Mouse (Mus musculus) ovary, postnatal 36 days (tissue): ENCODE data around the gene Tiam1.

ENCODE experiments used
- DNase-seq: peaks from one replicate; pipeline ENCODE4 v3.0.0; 2022; ENCODE audit warnings: low spot score, mixed read lengths

Gene Tiam1

GRCm38 (mm10) chr16:90143760-90144516, at the start of gene Tiam1:
Tiam1 (minus strand) TSS chr16:90143769.
- peak; percentile 95 for DNase-seq

GRCm38 (mm10) chr16:90191289-90191688, 47.7 kb upstream of the Tiam1 start:
- DNase-seq = no peak

GRCm38 (mm10) chr16:90187453-90187852, 43.9 kb upstream of the Tiam1 start:
- peak; percentile 33 for DNase-seq

GRCm38 (mm10) chr16:90185928-90186588, 42.5 kb upstream of the Tiam1 start:
- peak; percentile 73 for DNase-seq

- DNase-seq = no peak
These were observed 40.6 kb upstream of the Tiam1 start for GRCm38 (mm10) chr16:90184135-90184534.

- peak; percentile 37 for DNase-seq
These were observed 38.1 kb upstream of the Tiam1 start for GRCm38 (mm10) chr16:90181673-90182072.

GRCm38 (mm10) chr16:90180975-90181374, 37.4 kb upstream of the Tiam1 start:
- DNase-seq = no peak

- no peak for DNase-seq
These were observed 36.3 kb upstream of the Tiam1 start for GRCm38 (mm10) chr16:90179892-90180291.

GRCm38 (mm10) chr16:90178404-90178803, 34.8 kb upstream of the Tiam1 start:
- DNase-seq = no peak

- no peak for DNase-seq
These were observed 33.9 kb upstream of the Tiam1 start for GRCm38 (mm10) chr16:90177425-90177824.

GRCm38 (mm10) chr16:90176472-90176871, 32.9 kb upstream of the Tiam1 start:
- DNase-seq = no peak

GRCm38 (mm10) chr16:90171416-90171815, 27.8 kb upstream of the Tiam1 start:
- DNase-seq = no peak

- DNase-seq = no peak
These were observed 27.1 kb upstream of the Tiam1 start for GRCm38 (mm10) chr16:90170676-90171075.

GRCm38 (mm10) chr16:90169863-90170630, 26.5 kb upstream of the Tiam1 start:
- no peak for DNase-seq

GRCm38 (mm10) chr16:90167646-90168045, 24.1 kb upstream of the Tiam1 start:
- DNase-seq = peak; percentile 58

- DNase-seq = no peak
These were observed 21.9 kb upstream of the Tiam1 start for GRCm38 (mm10) chr16:90165435-90165834.

- no peak for DNase-seq
These were observed 21.4 kb upstream of the Tiam1 start for GRCm38 (mm10) chr16:90164942-90165341.

GRCm38 (mm10) chr16:90155080-90155479, 11.5 kb upstream of the Tiam1 start:
- DNase-seq = no peak

- DNase-seq = no peak
These were observed 7.3 kb upstream of the Tiam1 start for GRCm38 (mm10) chr16:90150820-90151219.

- peak; percentile 20 for DNase-seq
These were observed 6.6 kb upstream of the Tiam1 start for GRCm38 (mm10) chr16:90150126-90150525.

GRCm38 (mm10) chr16:90149335-90149734, 5.8 kb upstream of the Tiam1 start:
- peak; percentile 21 for DNase-seq

GRCm38 (mm10) chr16:90145244-90145643, 1.7 kb upstream of the Tiam1 start:
- no peak for DNase-seq

- DNase-seq = no peak
These were observed 972 bp upstream of the Tiam1 start for GRCm38 (mm10) chr16:90144541-90144940.
